In genomic region chr11:82904952-82905351, GRCm38 (mm10) we compare ENCODE assay signal across 22 mouse cellular contexts. TPM values are rescaled to one million over a fixed set of nuclear protein-coding genes. Genes with fewer than 3 reads are reported as not detected.
DNase-seq lines count a peak whose midpoint lies in the region; ATAC-seq and TF ChIP-seq lines count a peak whose summit lies in the region.
"Had no signal": no experiment of that assay in that cellular context is flagged by ENCODE, and none has a peak within 500 bp of the region (broad histone marks: within the 10 kb centered on the region; RNA-seq: fewer than 3 reads in every experiment).

No protein-coding gene starts in this region.

- no peak overlapping the region for H3K27ac ChIP-seq in liver, embryonic 14.5 days
- H3K27ac ChIP-seq: embryonic facial prominence, embryonic 12.5 days; forebrain, embryonic 15.5 days; heart, embryonic 10.5 days; hindbrain, embryonic 12.5 days had no signal

- peaks cover 8% of the 10 kb centered on the region for H3K27me3 ChIP-seq in E14TG2a.4 (ENCODE audit: insufficient read depth, low read length)
- no peaks in the 10 kb centered on the region for H3K27me3 ChIP-seq in liver, embryonic 14.5 days (ENCODE audit: control insufficient read depth, insufficient read depth, low read length)
- H3K27me3 ChIP-seq: embryonic facial prominence, embryonic 12.5 days; forebrain, embryonic 15.5 days; hindbrain, embryonic 12.5 days had no signal

- TF ChIP-seq CTCF in E14TG2a.4 (conservative IDR thresholded peaks at IDR 0.05; ENCODE audit: low read length) = no peak
- no peak for TF ChIP-seq CTCF in liver, embryonic 14.5 days (IDR thresholded peaks at IDR 0.05; ENCODE audit: low read depth)

- H3K4me3 ChIP-seq in E14TG2a.4 (replicated peaks; ENCODE audit: low read length) = peak overlapping the region; percentile 43; the same call in 1 of the 2 replicates
- no peak overlapping the region for H3K4me3 ChIP-seq in liver, embryonic 14.5 days (ENCODE audit: insufficient read depth in 1 of 2, low read depth in 2 of 2, low read length in 2 of 2)
- H3K4me3 ChIP-seq: embryonic facial prominence, embryonic 12.5 days; forebrain, embryonic 15.5 days; heart, embryonic 10.5 days; hindbrain, embryonic 12.5 days had no signal

- peaks cover 46% of the 10 kb centered on the region for H3K4me1 ChIP-seq in E14TG2a.4 (replicated peaks; ENCODE audit: low read depth, low read length)
- peaks cover 0 to 3% of the 10 kb centered on the region in 2 experiments; a peak in 3 of 4 replicates for H3K4me1 ChIP-seq in liver, embryonic 14.5 days (replicated peaks; ENCODE audit: control insufficient read depth in 2 of 2, insufficient read depth in 2 of 2, low read length in 1 of 2)

- H3K9ac ChIP-seq in liver, embryonic 14.5 days (replicated peaks) = no peak overlapping the region
- H3K9ac ChIP-seq: embryonic facial prominence, embryonic 12.5 days; forebrain, embryonic 15.5 days; hindbrain, embryonic 12.5 days had no signal

- H3K36me3 ChIP-seq in E14TG2a.4 (ENCODE audit: insufficient read depth, low read length) = peaks cover 75% of the 10 kb centered on the region
- H3K36me3 ChIP-seq in liver, embryonic 14.5 days (replicated peaks; ENCODE audit: control insufficient read depth, insufficient read depth, low read depth) = peaks cover 27% of the 10 kb centered on the region

- WGBS in liver, embryonic 14.5 days (ENCODE audit: insufficient replicate concordance) = 43% methylated on average over 8 of the region's 8 CpGs

- no peaks in the 10 kb centered on the region for H3K9me3 ChIP-seq in E14TG2a.4 (ENCODE audit: low read length)
- H3K9me3 ChIP-seq in liver, embryonic 14.5 days (ENCODE audit: control insufficient read depth, low read length) = no peaks in the 10 kb centered on the region
- H3K9me3 ChIP-seq: embryonic facial prominence, embryonic 12.5 days; forebrain, embryonic 15.5 days; heart, embryonic 10.5 days; hindbrain, embryonic 12.5 days had no signal

- ATAC-seq in liver, embryonic 14.5 days (ENCODE audit: insufficient read depth) = peak; percentile 29; the same call in 1 of the 2 replicates
- ATAC-seq: CD4-positive, CD25-positive, alpha-beta regulatory T cell, adult 4 months; forebrain, embryonic 15.5 days; hindbrain, embryonic 16.5 days had no signal

- no peak overlapping the region for H3K4me2 ChIP-seq in liver, embryonic 14.5 days (ENCODE audit: low read depth)
- H3K4me2 ChIP-seq: embryonic facial prominence, embryonic 12.5 days; forebrain, embryonic 15.5 days; hindbrain, embryonic 12.5 days had no signal

- no peak for TF ChIP-seq EP300 in liver, embryonic 14.5 days (IDR thresholded peaks at IDR 0.05; ENCODE audit: low read depth)

- DNase-seq in liver = peak; percentile 39
- no peak for DNase-seq in liver, embryonic 14.5 days (ENCODE audit: low read depth in 3 of 3, low spot score in 3 of 3)
- no peak for DNase-seq in right cerebral cortex, postnatal 4 days
- DNase-seq in thymus, postnatal 10 days (ENCODE audit: low spot score in 2 of 2) = no peak
- DNase-seq in adrenal gland, postnatal 25 days = no peak
- DNase-seq: adrenal gland, postnatal 10 days; cerebellum, adult 11-12 months; cerebellum, adult 9-10 months; cerebellum, postnatal 25 days; gastrocnemius, postnatal 36 days; heart, adult 18-20 months; heart, postnatal 10 days; heart, postnatal 4 days had no signal

RNA-seq across cellular contexts. Expression of gene Nle1, which starts 3.3 kb away (rescaled TPM):
- polyA plus RNA-seq in liver, embryonic 14.5 days (2012; rRNA removed) = 26.1 and 27.2 TPM in 2 replicates
- polyA plus RNA-seq in liver, embryonic 14.5 days (2014; fragmentation: Nextera tagmentation; extraction: Ambion mirVana) = 11.9 and 13.8 TPM in 2 replicates
- 23.5 and 31.4 TPM in 2 replicates for total RNA-seq in adrenal gland, postnatal 25 days (2021)

RNA-seq across cellular contexts. Expression of gene Unc45b, which starts 5.4 kb away (rescaled TPM):
- 0.21 and 0.45 TPM in 2 replicates for polyA plus RNA-seq in liver, embryonic 14.5 days (2012; rRNA removed)
- 0.57 and 0.95 TPM in 2 replicates for polyA plus RNA-seq in liver, embryonic 14.5 days (2014; fragmentation: Nextera tagmentation; extraction: Ambion mirVana)
- 6.2 and 9.8 TPM in 2 replicates for total RNA-seq in adrenal gland, postnatal 25 days (2021)

RNA-seq across cellular contexts. Expression of gene Fndc8, which starts 13.0 kb away (rescaled TPM):
- polyA plus RNA-seq in liver, embryonic 14.5 days (2012; rRNA removed) = 0.07 and 0.09 TPM in 2 replicates
- polyA plus RNA-seq in liver, embryonic 14.5 days (2014; fragmentation: Nextera tagmentation; extraction: Ambion mirVana) = 0.04 and 0.18 TPM in 2 replicates
- total RNA-seq in adrenal gland, postnatal 25 days (2021) = 0.18 TPM in 1 of 2 replicates, not detected in the other
- total RNA-seq: gastrocnemius, adult 8-10 months; gastrocnemius, postnatal 36 days; heart, adult 18-20 months had no signal
- polyA plus RNA-seq: cortical plate, adult 2 months had no signal

RNA-seq across cellular contexts. Expression of gene Rad51d, which starts 14.5 kb away (rescaled TPM):
- polyA plus RNA-seq in liver, embryonic 14.5 days (2012; rRNA removed) = 2.8 and 3.5 TPM in 2 replicates
- 5.8 and 6.8 TPM in 2 replicates for polyA plus RNA-seq in liver, embryonic 14.5 days (2014; fragmentation: Nextera tagmentation; extraction: Ambion mirVana)
- total RNA-seq in adrenal gland, postnatal 25 days (2021) = 15.1 and 19.1 TPM in 2 replicates

RNA-seq across cellular contexts. Expression of gene Rffl, which starts 33.9 kb away (rescaled TPM):
- polyA plus RNA-seq in liver, embryonic 14.5 days (2012; rRNA removed) = 12.6 and 12.9 TPM in 2 replicates
- polyA plus RNA-seq in liver, embryonic 14.5 days (2014; fragmentation: Nextera tagmentation; extraction: Ambion mirVana) = 19.0 and 20.6 TPM in 2 replicates
- 5.9 and 9.4 TPM in 2 replicates for total RNA-seq in adrenal gland, postnatal 25 days (2021)
